Mouse (Mus musculus): ENCODE measurements around the gene Dnah6. TPM values are rescaled to one million over a fixed set of nuclear protein-coding genes. Genes with fewer than 3 reads are reported as not detected.

The Dnah6 gene
- polyA plus RNA-seq, 1 experiment from 2014 or later = 0.09 TPM

GRCm38 (mm10) chr6:73253006-73253405 is 31.6 kb upstream of the Dnah6 start:
- 87% methylated on average over 2 of the region's 2 CpGs for WGBS
- H3K27me3 ChIP-seq (ENCODE audit: control insufficient read depth, insufficient read depth, low read length) = no peaks in the 10 kb centered on the region
- H3K9ac ChIP-seq (replicated peaks; ENCODE audit: low read depth, low read length) = no peak overlapping the region

DNA sequence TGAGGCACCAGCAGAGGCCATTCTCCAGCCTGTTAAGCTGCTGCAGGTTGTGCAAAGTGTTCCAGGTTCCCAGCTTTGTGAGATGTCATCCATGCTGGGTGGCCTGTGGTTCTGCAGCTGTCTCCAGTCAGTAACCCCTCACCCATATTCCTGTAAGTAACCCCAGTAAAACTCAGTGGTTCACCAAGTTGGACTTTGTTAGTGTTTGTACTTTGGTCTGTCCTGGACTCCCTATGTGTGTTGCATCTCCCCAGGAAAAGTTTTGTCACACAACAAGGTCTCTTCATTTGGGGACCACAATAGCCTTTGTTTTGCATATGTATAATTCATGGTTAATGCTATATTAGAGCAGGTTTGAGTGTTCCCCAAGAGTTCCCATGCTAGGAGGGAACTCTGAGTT is 30.9 kb upstream of the Dnah6 start:
- Histone ChIP-seq H3K36me3 (ENCODE audit: control insufficient read depth, insufficient read depth, low read length) (peaks cover 10% of the 10 kb centered on the region), H3K4me3 (ENCODE audit: low read depth, low read length) (no peak overlapping the region), H3K27me3 (ENCODE audit: control insufficient read depth, insufficient read depth, low read length) (no peaks in the 10 kb centered on the region), H3K4me1 (ENCODE audit: control insufficient read depth, insufficient read depth, low read length) (peaks cover 17% of the 10 kb centered on the region), H3K4me2 (replicated peaks; ENCODE audit: low read depth, low read length) (no peak overlapping the region), H3K9me3 (ENCODE audit: control insufficient read depth, low read depth, low read length) (no peaks in the 10 kb centered on the region), H3K9ac (replicated peaks; ENCODE audit: low read depth, low read length) (no peak overlapping the region), H3K27ac (ENCODE audit: low read length) (no peak overlapping the region)
- ATAC-seq (ENCODE audit: insufficient number of reproducible peaks, insufficient read depth, low FRiP score, low read depth) = no peak

More at GRCm38 (mm10) chr6:73253006-73253405, 31.6 kb upstream of the Dnah6 start:
- Histone ChIP-seq H3K9me3 (ENCODE audit: control insufficient read depth, low read depth, low read length) (no peaks in the 10 kb centered on the region), H3K4me1 (ENCODE audit: control insufficient read depth, insufficient read depth, low read length) (peaks cover 17% of the 10 kb centered on the region), H3K36me3 (ENCODE audit: control insufficient read depth, insufficient read depth, low read length) (peaks cover 10% of the 10 kb centered on the region), H3K27ac (ENCODE audit: low read length) (no peak overlapping the region), H3K4me2 (replicated peaks; ENCODE audit: low read depth, low read length) (no peak overlapping the region), H3K4me3 (ENCODE audit: low read depth, low read length) (no peak overlapping the region)
- no peak for ATAC-seq (ENCODE audit: insufficient number of reproducible peaks, insufficient read depth, low FRiP score, low read depth)

GRCm38 (mm10) chr6:73251336-73251735 is 29.9 kb upstream of the Dnah6 start:
- 93% methylated on average over 11 of the region's 11 CpGs for WGBS
- no peak for ATAC-seq (ENCODE audit: insufficient number of reproducible peaks, insufficient read depth, low FRiP score, low read depth)
- H3K9me3 ChIP-seq (ENCODE audit: control insufficient read depth, low read depth, low read length) = no peaks in the 10 kb centered on the region

DNA sequence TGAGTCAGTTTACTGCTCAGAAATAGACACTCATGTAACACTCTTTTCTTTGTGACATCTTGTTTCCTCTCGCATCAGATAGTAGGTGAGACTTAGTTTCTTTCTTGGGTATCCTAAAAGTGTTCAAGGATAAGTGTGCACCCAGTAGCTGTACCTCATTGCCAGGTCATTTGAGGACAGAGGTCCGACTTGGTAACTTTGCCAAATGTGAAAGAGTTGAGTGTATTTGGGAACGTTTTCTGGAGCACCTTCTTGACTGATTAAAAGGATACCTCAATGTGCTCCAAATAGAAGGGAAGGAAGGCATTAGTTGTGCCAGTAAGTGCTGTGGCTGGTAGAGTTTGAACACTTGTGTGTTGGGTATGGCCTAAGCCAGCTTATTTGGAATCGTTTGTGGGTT is 28.4 kb upstream of the Dnah6 start:
- no peak overlapping the region for H3K27ac ChIP-seq (ENCODE audit: low read length)
- peak overlapping the region; percentile 56; the same call in 1 of the 2 replicates for H3K4me2 ChIP-seq (replicated peaks; ENCODE audit: low read depth, low read length)
- no peaks in the 10 kb centered on the region for H3K27me3 ChIP-seq (ENCODE audit: control insufficient read depth, insufficient read depth, low read length)
- no peak for ATAC-seq (ENCODE audit: insufficient number of reproducible peaks, insufficient read depth, low FRiP score, low read depth)
- no peaks in the 10 kb centered on the region for H3K9me3 ChIP-seq (ENCODE audit: control insufficient read depth, low read depth, low read length)
- H3K4me3 ChIP-seq (ENCODE audit: low read depth, low read length) = no peak overlapping the region
- H3K36me3 ChIP-seq (ENCODE audit: control insufficient read depth, insufficient read depth, low read length) = no peaks in the 10 kb centered on the region
- H3K4me1 ChIP-seq (ENCODE audit: control insufficient read depth, insufficient read depth, low read length) = peaks cover 15% of the 10 kb centered on the region
- 84% methylated on average over 4 of the region's 4 CpGs for WGBS
- H3K9ac ChIP-seq (replicated peaks; ENCODE audit: low read depth, low read length) = no peak overlapping the region

More at GRCm38 (mm10) chr6:73251336-73251735, 29.9 kb upstream of the Dnah6 start:
- Histone ChIP-seq H3K27me3 (ENCODE audit: control insufficient read depth, insufficient read depth, low read length) (no peaks in the 10 kb centered on the region), H3K4me3 (ENCODE audit: low read depth, low read length) (no peak overlapping the region), H3K27ac (ENCODE audit: low read length) (no peak overlapping the region), H3K9ac (replicated peaks; ENCODE audit: low read depth, low read length) (no peak overlapping the region), H3K36me3 (ENCODE audit: control insufficient read depth, insufficient read depth, low read length) (0 out of 2 replicates have a peak, but pooled peaks cover 1% of the 10 kb centered on the region), H3K4me2 (replicated peaks; ENCODE audit: low read depth, low read length) (no peak overlapping the region), H3K4me1 (ENCODE audit: control insufficient read depth, insufficient read depth, low read length) (peaks cover 17% of the 10 kb centered on the region)

DNA sequence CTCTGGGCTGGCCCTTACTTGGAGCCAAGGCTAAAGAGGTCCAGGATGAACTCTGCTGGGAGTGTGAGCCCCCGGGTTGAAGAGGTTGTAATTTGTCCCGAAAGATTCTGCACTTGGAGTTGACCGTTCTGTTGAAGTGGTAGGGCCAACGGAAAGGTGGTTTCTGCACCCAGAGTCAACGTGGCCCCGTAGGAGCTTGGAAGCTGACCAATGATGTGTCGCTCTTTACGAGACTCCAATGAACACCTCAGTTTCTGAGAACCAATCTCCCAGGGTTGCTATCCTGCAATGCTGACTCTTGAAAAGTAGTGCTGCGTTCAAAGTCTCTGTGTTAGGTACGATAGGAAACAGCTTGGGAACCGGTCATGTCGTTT is 27.6 kb upstream of the Dnah6 start:
- H3K27me3 ChIP-seq (ENCODE audit: control insufficient read depth, insufficient read depth, low read length) = no peaks in the 10 kb centered on the region
- peak overlapping the region; percentile 60 for H3K9ac ChIP-seq (replicated peaks; ENCODE audit: low read depth, low read length)
- peaks cover 8% of the 10 kb centered on the region for H3K4me1 ChIP-seq (ENCODE audit: control insufficient read depth, insufficient read depth, low read length)
- H3K4me3 ChIP-seq (ENCODE audit: low read depth, low read length) = peak overlapping the region; percentile 66
- ATAC-seq (ENCODE audit: insufficient number of reproducible peaks, insufficient read depth, low FRiP score, low read depth) = no peak
- H3K27ac ChIP-seq (ENCODE audit: low read length) = no peak overlapping the region; the same call in 1 of the 2 replicates
- 3% methylated on average over 12 of the region's 12 CpGs for WGBS
- H3K4me2 ChIP-seq (replicated peaks; ENCODE audit: low read depth, low read length) = peak overlapping the region; percentile 56
- no peaks in the 10 kb centered on the region for H3K9me3 ChIP-seq (ENCODE audit: control insufficient read depth, low read depth, low read length)
- no peaks in the 10 kb centered on the region for H3K36me3 ChIP-seq (ENCODE audit: control insufficient read depth, insufficient read depth, low read length)

DNA sequence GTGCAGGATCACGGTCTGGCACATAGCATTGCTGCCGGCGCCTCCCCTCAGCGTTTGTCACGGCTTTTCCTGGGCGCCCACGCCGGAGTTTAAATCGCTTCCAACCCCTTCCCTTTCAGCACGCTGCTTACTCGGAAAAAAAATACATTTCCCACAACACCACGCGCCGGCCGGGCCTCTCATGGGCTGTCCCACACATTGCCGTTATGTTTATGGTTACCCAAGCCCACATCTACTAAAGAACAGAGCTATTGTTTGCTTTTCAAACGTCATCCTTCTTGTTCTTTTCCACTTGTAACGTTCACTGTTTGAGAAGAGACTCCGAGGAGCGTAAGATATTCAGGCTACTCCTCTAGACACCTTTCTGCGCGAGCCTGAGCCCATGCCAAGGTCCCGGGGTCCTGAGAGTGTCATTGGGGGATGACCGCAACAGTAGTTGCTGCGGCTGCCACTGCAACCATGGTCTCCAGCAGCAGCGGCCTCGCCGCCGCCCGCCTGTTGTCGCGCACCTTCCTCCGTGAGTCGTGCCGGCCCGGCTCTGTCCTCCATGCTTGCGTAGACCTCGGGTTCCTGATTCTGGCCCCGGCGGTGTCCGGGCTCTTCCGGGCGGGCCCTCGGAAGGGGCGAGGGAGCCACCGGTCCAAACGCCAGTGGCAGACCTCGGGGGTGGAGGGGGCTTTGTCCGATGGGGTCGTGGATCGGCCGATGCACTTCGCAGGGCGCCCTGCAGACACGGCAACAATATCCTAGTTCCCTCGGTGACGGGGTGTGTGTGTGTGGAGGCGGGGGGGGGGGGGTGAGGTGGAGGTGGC is 27.0 kb upstream of the Dnah6 start, which contains the start of gene Suclg1:
Gene Suclg1 (plus strand): TSS at position 146 of the 812 bp plus-strand sequence.
- H3K4me1 ChIP-seq (ENCODE audit: control insufficient read depth, insufficient read depth, low read length) = peaks cover 6% of the 10 kb centered on the region; the same call in 1 of the 2 replicates
- under 1% methylated on average over 58 of the region's 58 CpGs for WGBS
- peak within 1 kb of the TSS; percentile 60 for H3K9ac ChIP-seq (replicated peaks; ENCODE audit: low read depth, low read length)
- H3K27me3 ChIP-seq (ENCODE audit: control insufficient read depth, insufficient read depth, low read length) = no peaks in the 10 kb centered on the region
- peak within 1 kb of the TSS; percentile 56 for H3K4me2 ChIP-seq (replicated peaks; ENCODE audit: low read depth, low read length)
- no peaks in the 10 kb centered on the region for H3K9me3 ChIP-seq (ENCODE audit: control insufficient read depth, low read depth, low read length)
- peak within 1 kb of the TSS; percentile 66 for H3K4me3 ChIP-seq (ENCODE audit: low read depth, low read length)
- no peaks in the 10 kb centered on the region for H3K36me3 ChIP-seq (ENCODE audit: control insufficient read depth, insufficient read depth, low read length)
- ATAC-seq (ENCODE audit: insufficient number of reproducible peaks, insufficient read depth, low FRiP score, low read depth) = peak; percentile 93
- H3K27ac ChIP-seq (ENCODE audit: low read length) = peak within 1 kb of the TSS; percentile 59; the same call in 1 of the 2 replicates

DNA sequence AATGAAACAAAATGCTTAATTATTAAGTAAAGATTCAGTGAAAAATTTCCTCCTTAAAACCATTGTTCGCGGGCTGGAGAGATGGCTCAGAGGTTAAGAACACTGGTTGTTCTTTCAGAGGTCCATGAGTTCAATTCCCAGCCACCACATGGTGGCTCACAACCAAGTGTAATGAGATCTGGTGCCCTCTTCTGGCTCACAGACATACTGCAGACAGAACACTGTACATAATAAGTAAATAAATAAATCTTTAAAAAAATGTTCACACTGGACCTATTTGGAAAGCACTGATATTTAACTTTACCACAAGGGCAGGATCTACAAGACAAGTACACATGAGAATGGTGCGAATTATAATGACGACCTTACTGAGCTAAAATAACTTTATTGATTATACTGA is 26.0 kb upstream of the Dnah6 start:
- no peaks in the 10 kb centered on the region for H3K27me3 ChIP-seq (ENCODE audit: control insufficient read depth, insufficient read depth, low read length)
- H3K4me3 ChIP-seq (ENCODE audit: low read depth, low read length) = peak overlapping the region; percentile 66
- H3K4me1 ChIP-seq (ENCODE audit: control insufficient read depth, insufficient read depth, low read length) = peaks cover 6% of the 10 kb centered on the region; the same call in 1 of the 2 replicates
- H3K36me3 ChIP-seq (ENCODE audit: control insufficient read depth, insufficient read depth, low read length) = no peaks in the 10 kb centered on the region
- no peak overlapping the region for H3K27ac ChIP-seq (ENCODE audit: low read length)
- H3K9ac ChIP-seq (replicated peaks; ENCODE audit: low read depth, low read length) = no peak overlapping the region
- peak overlapping the region; percentile 56 for H3K4me2 ChIP-seq (replicated peaks; ENCODE audit: low read depth, low read length)
- no peak for ATAC-seq (ENCODE audit: insufficient number of reproducible peaks, insufficient read depth, low FRiP score, low read depth)
- 36% methylated on average over 4 of the region's 4 CpGs for WGBS
- H3K9me3 ChIP-seq (ENCODE audit: control insufficient read depth, low read depth, low read length) = no peaks in the 10 kb centered on the region

- no peaks in the 10 kb centered on the region for H3K36me3 ChIP-seq (ENCODE audit: control insufficient read depth, insufficient read depth, low read length)
- H3K27me3 ChIP-seq (ENCODE audit: control insufficient read depth, insufficient read depth, low read length) = no peaks in the 10 kb centered on the region
- ATAC-seq (ENCODE audit: insufficient number of reproducible peaks, insufficient read depth, low FRiP score, low read depth) = no peak
- H3K4me1 ChIP-seq (ENCODE audit: control insufficient read depth, insufficient read depth, low read length) = peaks cover 6% of the 10 kb centered on the region; the same call in 1 of the 2 replicates
- H3K9me3 ChIP-seq (ENCODE audit: control insufficient read depth, low read depth, low read length) = no peaks in the 10 kb centered on the region
- H3K4me3 ChIP-seq (ENCODE audit: low read depth, low read length) = no peak overlapping the region
- H3K4me2 ChIP-seq (replicated peaks; ENCODE audit: low read depth, low read length) = no peak overlapping the region
- 75% methylated on average over 2 of the region's 2 CpGs for WGBS
- no peak overlapping the region for H3K9ac ChIP-seq (replicated peaks; ENCODE audit: low read depth, low read length)
- no peak overlapping the region for H3K27ac ChIP-seq (ENCODE audit: low read length)
These were observed 25.4 kb upstream of the Dnah6 start for GRCm38 (mm10) chr6:73246821-73247220.
